Mouse (Mus musculus) embryonic facial prominence, embryonic 13.5 days (tissue): ENCODE data around the gene Zfp13. TPM values are rescaled to one million over a fixed set of nuclear protein-coding genes. Genes with fewer than 3 reads are reported as not detected.

Source experiments
- ATAC-seq: fragments of 200-750 bp; cut with Nextera tagmentation; 2 replicates; pipeline ENCODE4 v1.8.0; 2017; ENCODE audit warnings: low read depth; ENCODE audit not compliant: insufficient number of reproducible peaks, insufficient read depth, low FRiP score, low TSS enrichment
- H3K27ac ChIP-seq: fragments of 300-500 bp; sonication (generic); 2 replicates; pipeline ENCODE4 v1.5.1; 2015; ENCODE audit warnings: moderate library complexity, mild to moderate bottlenecking, inconsistent platforms
- H3K27me3 ChIP-seq: fragments of 300-500 bp; sonication (generic); 2 replicates; pipeline ENCODE4 v1.6.1; 2015; ENCODE audit warnings: mild to moderate bottlenecking, inconsistent platforms
- H3K36me3 ChIP-seq: fragments of 300-500 bp; sonication (generic); 2 replicates; pipeline ENCODE4 v1.6.1; 2015; ENCODE audit warnings: mild to moderate bottlenecking, inconsistent platforms
- H3K4me1 ChIP-seq: fragments of 300-500 bp; sonication (generic); 2 replicates; pipeline ENCODE4 v1.6.1; 2015; ENCODE audit warnings: inconsistent platforms
- H3K4me2 ChIP-seq: fragments of 300-500 bp; sonication (generic); 2 replicates; pipeline ENCODE4 v1.6.1; 2015; ENCODE audit warnings: moderate library complexity, mild to moderate bottlenecking, inconsistent platforms
- H3K4me3 ChIP-seq: fragments of 300-500 bp; sonication (generic); 2 replicates; pipeline ENCODE4 v1.5.1; 2015; ENCODE audit warnings: mild to moderate bottlenecking, inconsistent platforms
- H3K9ac ChIP-seq: fragments of 300-500 bp; sonication (generic); 2 replicates; pipeline ENCODE4 v1.6.1; 2015; ENCODE audit warnings: mild to moderate bottlenecking, inconsistent platforms
- H3K9me3 ChIP-seq: fragments of 300-500 bp; sonication (generic); 2 replicates; pipeline ENCODE4 v1.6.1; 2016; ENCODE audit warnings: inconsistent platforms
- WGBS: fragments of 180-500 bp; shearing (Covaris S2); methylation state at CpG from one replicate; pipeline ENCODE4 v1.1.7; 2015; ENCODE audit warnings: mixed read lengths; 5-methylcytosine and 5-hydroxymethylcytosine counted together
- polyA plus RNA-seq: library from polyadenylated mRNA; unstranded; fragments of >200 nt; fragmentation: Nextera tagmentation; extraction: Ambion mirVana; gene quantifications from 2 replicates; pipeline ENCODE4 v1.2.1, GENCODE M21; 2015

The Zfp13 gene
- polyA plus RNA-seq, 1 experiment from 2014 or later: 18.2 TPM

GRCm38 (mm10) chr17:23547681-23548443 is 51.4 kb downstream of the Zfp13 start:
- WGBS: 49% methylated on average over 11 of the region's 11 CpGs
- H3K36me3 ChIP-seq: no peaks in the 10 kb centered on the region
- H3K27ac ChIP-seq: no peak overlapping the region
- peak overlapping the region; percentile 69; the same call in 1 of the 2 replicates for H3K4me3 ChIP-seq
- peaks cover 24% of the 10 kb centered on the region for H3K4me1 ChIP-seq
- no peak overlapping the region for H3K9ac ChIP-seq
- peak overlapping the region; percentile 59 for H3K4me2 ChIP-seq
- no peak for ATAC-seq
- peaks cover under 1% of the 10 kb centered on the region; the same call in 1 of the 2 replicates for H3K27me3 ChIP-seq
- H3K9me3 ChIP-seq: no peaks in the 10 kb centered on the region

- peak; percentile 27; the same call in 1 of the 2 replicates for ATAC-seq
- Histone ChIP-seq H3K9ac (peak overlapping the region; percentile 78), H3K4me1 (peaks cover 34% of the 10 kb centered on the region), H3K36me3 (no peaks in the 10 kb centered on the region), H3K27ac (peak overlapping the region; percentile 77), H3K9me3 (no peaks in the 10 kb centered on the region), H3K27me3 (peaks cover 8% of the 10 kb centered on the region), H3K4me3 (peak overlapping the region; percentile 69), H3K4me2 (peak overlapping the region; percentile 59)
- WGBS: under 1% methylated on average over 42 of the region's 42 CpGs
Measured at GRCm38 (mm10) chr17:23546702-23547505, 52.4 kb downstream of the Zfp13 start.

- Histone ChIP-seq H3K4me2 (peak overlapping the region; percentile 59), H3K27me3 (peaks cover 14% of the 10 kb centered on the region), H3K4me3 (peak overlapping the region; percentile 69), H3K4me1 (peaks cover 34% of the 10 kb centered on the region), H3K9me3 (no peaks in the 10 kb centered on the region), H3K36me3 (no peaks in the 10 kb centered on the region), H3K9ac (peak overlapping the region; percentile 78), H3K27ac (peak overlapping the region; percentile 77)
- no peak; the same call in 1 of the 2 replicates for ATAC-seq
- under 1% methylated on average over 20 of the region's 20 CpGs for WGBS
Measured at GRCm38 (mm10) chr17:23546333-23546701, 53.0 kb downstream of the Zfp13 start.

- no peak overlapping the region for H3K9ac ChIP-seq
- peak overlapping the region; percentile 69 for H3K4me3 ChIP-seq
- peak overlapping the region; percentile 59 for H3K4me2 ChIP-seq
- peaks cover 19% of the 10 kb centered on the region for H3K27me3 ChIP-seq
- ATAC-seq: no peak
- 13% methylated on average over 6 of the region's 6 CpGs for WGBS
- H3K9me3 ChIP-seq: no peaks in the 10 kb centered on the region
- no peaks in the 10 kb centered on the region for H3K36me3 ChIP-seq
- H3K4me1 ChIP-seq: peaks cover 30% of the 10 kb centered on the region
- H3K27ac ChIP-seq: no peak overlapping the region
Measured at GRCm38 (mm10) chr17:23545841-23546240, 53.4 kb downstream of the Zfp13 start.

- Histone ChIP-seq H3K9ac (no peak overlapping the region), H3K4me3 (no peak overlapping the region), H3K4me2 (no peak overlapping the region), H3K4me1 (peaks cover 30% of the 10 kb centered on the region), H3K36me3 (no peaks in the 10 kb centered on the region), H3K27me3 (peaks cover 29% of the 10 kb centered on the region), H3K27ac (no peak overlapping the region), H3K9me3 (no peaks in the 10 kb centered on the region)
- WGBS: 76% methylated on average over 1 of the region's 1 CpGs
- ATAC-seq: no peak
Measured at GRCm38 (mm10) chr17:23544766-23545165, 54.5 kb downstream of the Zfp13 start.

GRCm38 (mm10) chr17:23543983-23544382 is 55.3 kb downstream of the Zfp13 start:
- WGBS: 62% methylated on average over 4 of the region's 4 CpGs
- no peak for ATAC-seq
- no peak overlapping the region for H3K9ac ChIP-seq
- H3K9me3 ChIP-seq: no peaks in the 10 kb centered on the region
- H3K27ac ChIP-seq: no peak overlapping the region
- H3K4me3 ChIP-seq: no peak overlapping the region
- peaks cover 26% of the 10 kb centered on the region for H3K4me1 ChIP-seq
- no peaks in the 10 kb centered on the region for H3K36me3 ChIP-seq
- H3K4me2 ChIP-seq: no peak overlapping the region
- H3K27me3 ChIP-seq: peaks cover 37% of the 10 kb centered on the region

- Histone ChIP-seq H3K9ac (no peak overlapping the region), H3K9me3 (no peaks in the 10 kb centered on the region), H3K4me2 (no peak overlapping the region; the same call in 1 of the 2 replicates), H3K4me1 (peaks cover 24% of the 10 kb centered on the region), H3K27me3 (peaks cover 44% of the 10 kb centered on the region), H3K4me3 (no peak overlapping the region), H3K36me3 (no peaks in the 10 kb centered on the region), H3K27ac (no peak overlapping the region; the same call in 1 of the 2 replicates)
- ATAC-seq: no peak
- WGBS: 11% methylated on average over 5 of the region's 5 CpGs
Measured at GRCm38 (mm10) chr17:23543325-23543724, 56.0 kb downstream of the Zfp13 start.

GRCm38 (mm10) chr17:23542835-23543234 is 56.5 kb downstream of the Zfp13 start:
- H3K9ac ChIP-seq: 0 out of 2 replicates have a peak overlapping the region, but pooled peaks have one; percentile 21
- no peak overlapping the region for H3K4me3 ChIP-seq
- ATAC-seq: no peak
- H3K36me3 ChIP-seq: no peaks in the 10 kb centered on the region
- no peaks in the 10 kb centered on the region for H3K9me3 ChIP-seq
- peak overlapping the region; percentile 14; the same call in 1 of the 2 replicates for H3K4me2 ChIP-seq
- 25% methylated on average over 4 of the region's 4 CpGs for WGBS
- no peak overlapping the region; the same call in 1 of the 2 replicates for H3K27ac ChIP-seq
- H3K4me1 ChIP-seq: peaks cover 28% of the 10 kb centered on the region
- peaks cover 48% of the 10 kb centered on the region for H3K27me3 ChIP-seq

- Histone ChIP-seq H3K4me2 (peak overlapping the region; percentile 46), H3K4me3 (peak overlapping the region; percentile 20), H3K9me3 (no peaks in the 10 kb centered on the region), H3K4me1 (peaks cover 32% of the 10 kb centered on the region), H3K27me3 (peaks cover 55% of the 10 kb centered on the region), H3K27ac (no peak overlapping the region), H3K36me3 (no peaks in the 10 kb centered on the region), H3K9ac (0 out of 2 replicates have a peak overlapping the region, but pooled peaks have one; percentile 44)
- WGBS: 12% methylated on average over 12 of the region's 12 CpGs
- ATAC-seq: no peak
Measured at GRCm38 (mm10) chr17:23542004-23542720, 57.1 kb downstream of the Zfp13 start.

- Histone ChIP-seq H3K4me3 (peak overlapping the region; percentile 29), H3K9me3 (no peaks in the 10 kb centered on the region), H3K27ac (no peak overlapping the region), H3K4me2 (peak overlapping the region; percentile 37), H3K9ac (no peak overlapping the region), H3K4me1 (peaks cover 32% of the 10 kb centered on the region), H3K27me3 (peaks cover 60% of the 10 kb centered on the region), H3K36me3 (no peaks in the 10 kb centered on the region)
- WGBS: 12% methylated on average over 31 of the region's 31 CpGs
- peak; percentile 24; the same call in 1 of the 2 replicates for ATAC-seq
Measured at GRCm38 (mm10) chr17:23540605-23541475, 58.4 kb downstream of the Zfp13 start.
